Mouse (Mus musculus) fat pad, adult 2 months (tissue): ENCODE measurements around the gene Hspa2.

Experiments
- DNase-seq: peaks from one replicate; pipeline ENCODE4 v3.0.0-alpha.2; 2011; ENCODE audit warnings: low read depth, low spot score; ENCODE audit errors: extremely low read depth

Hspa2 gene

DNA sequence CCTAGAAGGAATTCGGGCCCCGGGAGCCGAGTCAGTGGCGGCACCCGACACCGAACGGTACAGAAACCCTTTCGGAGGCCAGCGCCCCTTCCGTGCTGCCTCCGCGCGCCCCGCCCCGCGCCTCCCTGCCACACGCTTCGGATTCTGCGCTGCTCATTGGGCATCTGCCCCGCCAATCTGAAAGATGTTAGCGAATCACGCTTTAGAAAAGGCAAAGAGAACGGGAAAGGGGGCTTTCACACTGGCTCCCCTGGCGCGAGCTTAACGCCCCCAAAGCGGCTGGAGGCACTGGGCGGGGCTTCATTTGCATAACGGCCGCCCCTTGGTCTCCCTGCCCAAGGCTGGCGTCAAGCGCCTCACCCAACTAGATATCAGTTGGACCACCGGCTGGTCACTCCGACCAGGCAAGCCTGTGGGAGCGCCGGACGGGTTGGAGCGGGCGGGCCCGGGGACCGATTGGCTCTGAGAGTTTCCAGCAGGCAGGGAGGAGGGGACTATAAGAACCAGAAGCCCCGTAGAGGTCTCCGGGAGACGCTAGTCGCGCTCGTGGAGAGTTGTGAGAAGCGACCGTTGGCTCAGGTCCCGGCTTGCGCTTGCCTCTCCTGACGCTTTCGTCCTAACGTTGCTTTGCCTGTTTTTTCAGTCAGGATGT, at the start of gene Hspa2:
Gene Hspa2 (plus strand): TSS at position 291 of the 652 bp plus-strand sequence.
- DNase-seq, result peak; percentile 50

DNA sequence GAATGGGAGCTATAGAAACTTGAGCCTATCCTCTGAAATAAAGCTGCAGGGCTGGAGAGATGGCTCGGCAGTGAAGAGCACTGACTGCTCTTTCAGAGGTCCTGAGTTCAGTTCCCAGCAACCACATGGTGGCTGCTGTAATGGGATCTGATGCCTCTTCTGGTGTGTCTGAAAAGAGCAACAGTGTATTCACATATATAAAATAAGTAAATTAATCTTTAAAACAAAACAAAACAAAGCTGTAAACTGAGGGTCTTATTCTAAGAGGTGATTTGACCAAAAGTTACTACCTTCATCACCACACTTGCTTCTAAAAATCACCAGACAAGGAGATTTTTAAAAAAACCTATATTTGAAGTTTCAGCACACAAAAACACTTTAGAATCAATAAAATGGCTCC, 43.1 kb upstream of the Hspa2 start:
- no peak for DNase-seq

DNA sequence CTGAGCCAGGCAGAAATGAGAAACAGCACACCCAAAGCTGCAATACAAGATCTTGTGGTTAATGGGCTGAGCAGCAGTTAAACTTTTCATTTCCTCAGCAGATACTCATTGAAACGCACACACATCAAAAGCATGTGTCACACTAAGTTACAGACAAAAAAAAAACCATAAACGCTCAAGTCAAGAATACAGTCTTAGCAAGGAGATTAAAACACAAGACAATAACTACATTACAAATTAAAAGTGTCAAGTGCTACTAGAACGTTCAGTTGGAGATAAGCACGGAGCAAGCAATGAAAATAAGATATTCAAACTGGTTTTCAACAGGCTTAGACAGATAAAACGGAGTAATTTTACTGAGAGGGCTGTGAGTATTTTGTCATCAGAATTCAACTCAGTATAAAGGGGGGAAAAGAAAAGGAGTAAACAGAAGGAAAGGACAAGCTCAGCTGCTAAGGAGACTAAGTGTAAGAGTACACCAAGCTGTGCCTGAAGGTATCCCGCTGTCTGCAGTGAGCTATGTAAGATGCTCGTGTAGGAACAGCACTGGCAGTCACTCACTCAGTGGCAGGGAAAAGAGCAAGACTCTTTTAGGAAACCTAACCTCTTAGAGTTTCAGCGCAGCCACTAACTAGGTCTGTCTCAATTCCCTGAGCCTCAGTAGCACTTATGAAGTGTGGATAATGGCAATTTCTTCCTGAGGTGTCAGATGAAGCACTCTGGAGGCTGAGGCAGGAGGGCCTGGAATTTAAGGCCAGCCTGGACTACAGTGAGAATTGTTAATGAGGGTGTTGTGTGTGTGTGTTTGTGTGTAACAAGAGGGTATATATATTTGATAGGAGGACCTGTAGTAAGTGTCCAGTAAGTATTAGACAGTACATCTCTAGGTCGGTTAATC, 42.3 kb upstream of the Hspa2 start:
- DNase-seq, result no peak

DNA sequence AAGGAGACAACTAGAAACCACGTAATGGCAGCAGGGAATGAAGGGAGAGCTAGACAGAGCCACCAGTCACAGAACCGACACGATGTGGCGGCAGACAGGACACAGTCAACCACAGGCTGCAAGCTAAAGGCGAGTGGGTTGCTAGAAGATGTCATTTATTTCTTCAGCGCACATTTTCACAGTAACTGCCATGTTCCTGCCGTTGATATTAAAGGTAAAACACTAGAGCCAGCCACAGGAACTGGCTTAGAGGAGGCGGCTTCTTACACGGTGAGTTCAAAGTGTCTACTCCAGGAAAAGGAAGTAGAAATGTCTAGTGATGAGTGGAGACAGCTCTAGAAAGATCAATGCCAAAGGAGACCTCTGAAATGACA, 41.7 kb upstream of the Hspa2 start:
- DNase-seq, result no peak

DNA sequence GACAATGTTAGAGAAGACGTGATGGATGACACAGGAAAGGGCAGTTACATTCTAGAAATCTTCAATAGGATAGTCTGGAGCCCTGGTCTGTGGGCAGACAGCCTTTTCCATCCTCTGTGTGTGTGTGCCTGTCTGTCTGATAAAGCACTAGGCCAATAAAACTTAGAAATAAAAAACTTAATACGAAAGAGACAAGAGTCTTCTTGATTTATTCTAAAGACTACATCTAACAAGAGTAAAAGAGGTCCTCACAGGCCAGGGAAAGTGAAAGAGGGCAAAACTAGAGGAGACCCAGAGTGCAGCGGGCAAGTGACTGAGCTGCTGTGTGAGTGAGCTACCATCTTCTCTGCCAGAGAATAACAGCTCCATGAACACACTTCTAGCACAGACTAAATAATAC, 37.7 kb upstream of the Hspa2 start:
- DNase-seq, result no peak

DNA sequence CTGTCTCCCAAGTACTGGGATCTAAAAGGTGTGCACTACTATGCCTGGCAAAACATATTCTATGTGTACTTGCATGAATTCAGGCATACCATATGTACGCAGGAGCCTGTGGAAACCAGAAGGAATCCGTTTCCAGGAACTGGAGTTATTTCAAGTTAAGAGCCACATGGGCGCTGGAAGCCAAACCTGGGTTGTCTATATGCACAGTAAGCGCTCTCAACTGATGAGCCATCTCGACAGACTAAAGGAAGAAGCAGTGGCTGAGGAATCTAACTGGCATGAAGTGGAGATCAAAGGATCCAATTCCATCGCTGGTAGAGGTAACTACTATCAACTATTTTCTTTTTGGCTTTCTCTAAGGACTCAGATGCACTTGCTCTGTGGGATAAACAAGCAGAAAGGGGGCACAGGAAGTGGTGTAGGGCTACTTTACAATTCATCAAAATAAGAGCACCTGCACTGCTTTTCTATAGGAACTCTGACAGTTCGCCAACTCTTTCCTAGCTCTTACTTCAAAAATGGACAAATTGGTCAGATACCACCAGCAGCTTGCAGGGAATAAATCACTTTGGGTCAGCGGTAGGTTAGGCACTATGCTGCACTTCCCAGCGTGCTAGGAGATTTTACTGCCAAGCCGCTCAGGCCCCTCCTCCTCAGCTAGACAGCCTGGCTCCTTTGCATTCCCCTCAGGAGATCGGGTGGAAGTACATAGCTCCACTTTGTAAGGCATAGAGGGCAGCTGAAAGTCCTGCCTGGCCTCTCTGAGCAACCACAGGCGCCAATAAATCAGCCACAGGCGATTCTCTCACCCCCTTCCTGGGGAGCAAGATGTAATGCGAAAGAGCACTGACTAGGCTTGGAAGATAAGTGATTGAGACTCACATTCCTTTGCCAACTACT, 36.6 kb upstream of the Hspa2 start:
- no peak for DNase-seq

DNA sequence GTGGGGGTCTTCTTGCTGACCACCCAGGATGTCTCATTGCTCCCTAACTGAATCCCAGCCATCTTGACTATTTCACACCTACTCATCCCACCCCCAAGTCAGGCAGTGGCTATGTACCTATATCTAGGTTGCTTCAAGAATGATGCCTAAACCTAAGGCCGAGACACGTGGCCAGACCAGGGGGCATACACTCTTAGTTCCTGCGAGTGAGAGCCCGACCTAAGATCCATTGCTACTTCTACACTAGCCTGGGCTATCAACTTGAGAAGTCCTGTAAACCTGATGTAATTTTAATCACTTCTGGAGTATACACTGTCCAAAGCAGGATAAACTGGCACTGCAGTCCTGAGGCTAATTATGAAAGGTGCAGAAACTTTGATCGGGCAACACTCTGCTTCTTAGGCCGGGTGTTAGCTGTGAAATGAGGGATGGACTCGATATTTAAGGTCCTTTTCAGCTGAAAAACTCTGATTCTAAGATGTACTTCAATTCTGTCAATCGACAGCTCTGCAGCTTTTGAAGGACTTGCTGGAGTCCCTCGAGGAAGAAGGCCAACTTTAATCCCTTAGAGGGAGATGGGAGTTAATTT, 35.7 kb upstream of the Hspa2 start:
- DNase-seq, result no peak

DNA sequence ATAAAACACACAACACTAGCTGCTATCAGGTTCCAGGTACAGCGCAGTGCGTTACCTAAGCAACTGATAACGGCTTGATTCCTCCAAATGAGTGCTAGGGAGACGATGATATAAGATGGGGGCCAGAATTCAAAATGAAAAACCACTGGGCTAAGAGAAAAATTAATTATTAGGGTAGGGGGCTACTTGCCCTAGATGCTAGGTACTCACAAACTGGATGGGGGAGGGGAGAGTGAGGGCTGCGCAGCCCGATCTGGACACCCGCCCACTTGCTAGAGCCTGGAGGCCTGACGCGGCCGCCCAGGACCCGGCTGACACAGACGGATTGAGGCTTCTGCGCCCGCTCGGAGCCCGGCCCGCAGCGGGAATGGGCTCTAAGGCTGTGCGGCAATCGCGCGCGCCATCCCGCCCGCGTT, 35.2 kb upstream of the Hspa2 start:
- no peak for DNase-seq

DNA sequence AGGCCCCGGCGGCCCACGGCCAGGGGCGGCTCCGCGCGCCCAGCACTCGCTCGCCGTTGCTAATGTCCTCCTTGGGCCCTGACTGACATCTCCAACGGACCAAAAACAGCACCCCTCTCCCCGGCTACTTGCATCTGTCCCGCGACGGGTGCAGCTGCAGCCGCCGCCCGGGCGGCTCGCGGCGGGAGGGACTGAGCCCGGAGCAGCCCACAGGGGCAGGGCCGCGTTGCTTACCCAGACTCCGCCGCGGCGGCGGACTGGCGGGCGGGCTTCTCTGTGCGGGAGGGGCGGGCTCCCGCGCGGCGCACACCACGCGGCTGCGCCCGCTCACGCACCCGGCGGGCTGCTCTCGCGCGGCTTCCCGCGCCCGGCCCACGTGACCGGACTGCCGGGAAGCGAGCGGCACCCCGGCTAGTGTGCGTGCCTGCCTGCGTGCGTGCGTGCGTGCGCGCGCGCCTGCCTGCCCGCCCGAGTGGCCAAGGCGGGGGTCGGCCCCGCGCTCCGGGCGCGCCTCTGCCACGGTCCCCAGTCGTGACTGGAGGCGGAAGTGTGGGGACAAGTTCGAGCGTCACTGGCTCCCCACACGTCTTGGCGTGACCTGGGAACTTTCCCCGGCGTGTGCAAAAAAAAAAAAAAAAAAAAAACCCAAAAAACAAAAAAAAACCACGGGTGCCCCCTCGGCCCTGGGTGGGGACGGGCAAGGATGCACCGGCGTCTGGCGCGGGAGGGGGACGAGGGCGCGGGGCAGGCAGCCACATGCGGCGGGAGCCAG, 34.6 kb upstream of the Hspa2 start, which contains the start of gene Zbtb25:
Gene Zbtb25 (minus strand): TSS at position 397 of the 772 bp plus-strand sequence.
- DNase-seq, result no peak

DNA sequence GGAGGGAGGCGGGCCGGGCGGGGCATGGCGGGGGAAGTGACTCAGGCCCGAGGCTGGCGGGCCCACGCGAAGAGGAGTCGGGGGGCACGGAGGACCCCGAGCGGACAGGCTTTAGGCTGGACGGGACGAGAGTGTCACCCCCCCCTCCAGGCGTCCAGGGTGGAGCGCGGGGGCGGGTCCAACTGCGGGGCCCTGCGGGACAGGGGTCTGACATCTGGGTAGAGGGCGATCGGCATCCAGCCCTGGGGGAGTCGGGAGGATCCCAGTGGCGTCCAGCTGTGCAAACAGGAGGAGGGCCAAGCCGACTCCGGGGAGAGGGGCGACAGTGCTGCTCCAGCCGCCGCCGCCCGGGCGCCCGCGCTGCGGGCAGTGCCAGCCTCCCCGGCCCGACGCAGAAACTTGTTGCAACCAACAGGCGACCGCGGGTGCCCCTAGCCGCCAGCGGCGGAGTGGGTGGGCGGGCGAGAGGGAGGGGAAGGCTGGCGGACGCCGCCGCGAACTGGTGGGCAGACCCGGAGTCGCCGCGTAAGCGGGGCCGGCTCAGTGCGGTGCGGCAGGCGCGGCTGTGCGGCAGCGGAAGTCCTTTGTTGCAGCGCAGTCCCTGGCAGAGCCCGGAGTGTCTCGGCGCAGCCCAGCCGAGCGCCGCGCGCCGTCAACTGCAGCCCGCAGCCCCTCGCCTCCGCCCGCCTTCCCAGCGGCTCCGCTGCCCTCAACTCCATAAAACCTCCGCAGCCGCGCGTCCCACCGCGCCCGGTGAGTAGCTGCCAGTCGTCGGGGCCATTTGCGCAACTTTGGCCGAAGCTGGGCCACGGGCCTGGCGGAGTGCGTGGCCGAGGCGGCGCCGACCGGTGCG, 33.8 kb upstream of the Hspa2 start, which contains the start of gene Zbtb1:
Gene Zbtb1 (plus strand): TSS at position 289 of the 853 bp plus-strand sequence.
- no peak for DNase-seq

DNA sequence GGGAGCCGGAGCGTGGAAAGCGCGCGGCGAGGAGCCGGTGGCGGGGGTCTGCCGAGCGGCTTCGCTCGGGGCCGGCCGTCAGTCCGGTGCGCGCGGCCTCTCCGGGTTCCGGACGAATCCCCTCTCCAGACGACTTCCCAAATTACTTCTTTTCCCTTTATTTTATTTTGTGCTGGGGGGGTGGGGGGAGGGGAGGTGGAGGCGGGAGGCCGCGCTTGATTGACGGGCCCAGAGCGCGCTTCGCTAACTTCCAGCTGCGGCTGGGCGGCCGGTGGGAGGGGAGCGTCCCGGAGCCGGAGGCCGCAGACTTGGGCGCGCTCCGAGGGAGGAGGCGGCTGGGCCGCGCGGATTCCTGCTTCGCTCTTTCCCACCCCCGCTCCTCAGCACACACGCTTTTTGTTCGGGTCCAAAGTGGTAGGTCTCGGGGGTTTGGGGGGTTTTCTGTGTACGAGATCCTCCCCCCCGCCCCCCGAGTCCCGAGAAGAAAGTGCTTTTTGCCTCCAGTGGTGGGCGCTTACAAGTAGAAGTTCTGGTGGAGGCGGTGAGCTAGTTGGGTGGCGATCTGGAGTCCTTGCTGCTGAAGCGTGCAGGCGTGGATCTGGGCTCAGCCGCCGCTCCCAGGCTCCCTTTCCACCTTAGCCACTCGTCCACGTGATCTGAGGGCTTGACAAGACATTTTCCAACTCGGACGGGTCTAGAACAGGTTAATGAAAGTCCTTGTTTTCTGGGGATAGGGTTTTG, 33.0 kb upstream of the Hspa2 start:
- no peak for DNase-seq

DNA sequence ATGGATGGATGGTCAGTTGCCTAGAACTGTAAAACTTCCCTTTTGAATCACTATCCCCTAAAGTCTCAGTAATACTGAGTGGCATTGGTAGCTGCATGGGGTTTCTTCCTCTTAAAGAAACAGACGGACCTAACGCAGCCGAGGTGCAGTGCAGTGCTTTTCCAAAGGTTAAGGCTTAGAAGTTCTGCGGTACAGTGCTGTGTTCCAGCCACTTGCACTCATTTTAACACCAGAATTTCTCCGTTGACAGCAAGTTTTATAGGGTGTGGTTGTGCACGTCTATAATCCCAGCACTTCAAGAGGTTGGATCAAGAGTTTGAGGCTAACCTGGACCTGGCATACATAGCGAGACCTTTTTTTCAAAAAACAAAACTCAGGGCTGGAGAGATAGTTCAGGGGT, 31.9 kb upstream of the Hspa2 start:
- DNase-seq, result no peak

DNA sequence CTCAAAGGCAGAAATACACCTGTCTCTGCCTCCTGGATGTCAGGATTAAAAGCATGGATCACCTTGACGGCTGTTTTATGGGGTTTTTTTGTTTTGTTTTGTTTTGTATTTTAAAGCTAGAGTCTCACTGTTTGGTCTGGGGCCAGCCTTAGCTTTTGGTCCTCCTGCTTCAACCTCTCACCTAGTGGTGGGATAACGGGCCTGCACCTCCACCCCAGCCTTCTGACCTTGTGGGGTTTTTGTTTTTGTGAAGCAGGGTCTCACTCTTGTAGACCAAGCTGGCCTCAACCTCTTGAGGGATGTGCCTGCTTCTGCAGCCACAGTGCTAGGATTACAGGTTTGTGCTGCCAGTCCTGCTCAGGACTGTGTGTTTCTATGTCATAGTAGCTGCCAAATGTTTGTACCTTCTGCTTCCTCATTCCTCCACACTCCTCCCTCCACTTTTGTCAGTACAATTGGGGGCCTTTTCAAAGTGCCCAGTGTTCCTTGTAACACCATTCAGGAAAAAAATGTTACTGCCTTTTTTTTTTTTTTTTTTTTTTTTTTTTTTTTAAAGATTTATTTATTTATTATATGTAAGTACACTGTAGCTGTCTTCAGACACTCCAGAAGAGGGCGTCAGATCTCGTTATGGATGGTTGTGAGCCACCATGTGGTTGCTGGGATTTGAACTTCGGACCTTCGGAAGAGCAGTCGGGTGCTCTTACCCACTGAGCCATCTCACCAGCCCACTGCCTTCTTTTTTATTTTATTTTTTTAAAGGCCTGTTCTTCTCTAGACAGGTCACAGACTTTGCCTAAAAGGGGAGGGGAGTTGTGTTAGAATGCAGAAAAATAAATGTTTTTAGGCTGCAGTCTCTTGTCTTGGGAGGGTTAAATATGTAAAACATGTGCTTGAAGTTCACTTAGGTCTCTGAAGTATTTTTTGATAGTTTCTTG, 30.8 kb upstream of the Hspa2 start:
- DNase-seq, result no peak

DNA sequence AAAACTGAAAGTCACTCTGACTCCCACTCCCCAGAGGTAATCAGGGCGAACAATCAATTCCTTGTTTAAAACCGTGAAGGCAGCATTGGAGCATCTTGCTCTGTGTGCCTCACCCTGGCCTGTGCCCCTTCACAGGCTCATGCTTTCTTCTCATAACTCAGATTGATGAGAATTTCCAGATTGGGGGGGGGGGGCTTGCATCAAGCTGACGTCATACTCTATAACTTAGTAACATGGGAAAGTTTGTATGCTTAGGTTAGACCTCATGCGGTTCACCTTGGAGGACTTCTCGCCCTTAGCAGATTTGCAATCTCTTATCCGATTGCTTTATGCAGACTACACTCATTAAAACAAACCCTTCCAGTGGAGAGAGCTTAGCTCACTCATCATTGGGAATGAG, 30.0 kb upstream of the Hspa2 start:
- DNase-seq, result no peak

DNA sequence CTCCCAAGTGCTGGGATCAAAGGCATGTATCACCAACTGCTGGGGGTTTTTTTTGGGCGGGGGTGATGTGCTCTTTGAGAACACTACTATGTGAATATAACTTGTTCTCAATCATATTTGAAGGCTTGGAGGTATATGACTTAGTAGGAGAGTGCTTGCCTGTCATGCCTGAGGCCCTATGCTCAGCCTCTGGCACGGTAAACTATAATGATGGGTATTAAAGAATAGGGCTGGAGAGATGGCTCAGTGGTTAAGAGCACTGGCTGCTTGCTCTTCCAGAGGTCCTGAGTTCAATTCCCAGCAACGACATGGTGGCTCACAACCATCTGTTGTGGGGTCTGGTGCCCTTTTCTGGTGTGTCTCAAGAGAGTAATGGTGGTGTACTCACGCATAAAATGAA, 29.1 kb upstream of the Hspa2 start:
- no peak for DNase-seq

DNA sequence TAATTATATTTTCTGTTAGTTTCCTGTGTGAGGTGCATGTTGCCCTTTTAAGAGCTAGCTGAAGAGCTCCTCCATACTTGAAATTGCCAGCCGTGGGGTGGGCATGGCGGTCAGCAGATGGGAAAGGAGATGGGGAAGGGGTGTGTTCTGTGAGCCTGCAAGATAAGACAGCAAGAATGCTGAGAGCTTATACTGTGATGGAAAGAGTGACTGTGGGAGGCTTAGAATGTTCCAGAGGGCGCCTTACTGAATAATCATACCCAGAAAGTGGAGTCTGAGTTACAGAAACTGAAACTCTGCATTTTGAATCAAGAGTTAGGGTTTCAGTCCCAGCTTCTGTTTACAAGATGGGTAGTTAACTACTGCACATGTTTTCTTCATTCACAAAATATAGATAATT, 28.5 kb upstream of the Hspa2 start:
- DNase-seq, result no peak

DNA sequence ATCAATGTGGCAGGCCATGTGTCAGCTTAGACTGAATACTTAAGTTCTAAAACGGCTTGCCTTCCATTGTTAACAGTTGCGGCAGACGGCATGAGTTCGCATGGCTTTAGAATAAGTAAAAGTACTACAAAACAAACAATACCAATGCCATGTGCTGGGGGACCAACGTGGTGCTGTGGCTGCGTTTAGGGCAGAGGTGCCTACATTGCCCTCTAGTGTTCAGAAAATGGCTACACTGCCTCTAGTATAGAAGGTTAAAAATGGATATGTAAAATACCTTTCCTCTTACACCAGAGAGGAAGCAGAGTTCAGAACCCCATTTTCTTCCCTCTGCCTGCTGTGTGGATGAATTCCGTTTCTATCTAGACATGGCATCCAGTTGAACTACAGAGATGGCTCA, 27.3 kb upstream of the Hspa2 start:
- DNase-seq, result no peak
